Mouse (Mus musculus) hindbrain, embryonic 12.5 days (tissue): Measurements from ENCODE around the gene Eif4e2. TPM values are rescaled to one million over a fixed set of nuclear protein-coding genes. Genes with fewer than 3 reads are reported as not detected.

Experiments used
- ATAC-seq: fragments of 200-750 bp; cut with Nextera tagmentation; 2 replicates; pipeline ENCODE4 v1.8.0; 2017; ENCODE audit warnings: moderate TSS enrichment; ENCODE audit not compliant: low FRiP score
- H3K27ac ChIP-seq: fragments of 300-500 bp; sonication (generic); 2 replicates; pipeline ENCODE4 v1.5.1; 2016; ENCODE audit warnings: mild to moderate bottlenecking
- H3K27me3 ChIP-seq: fragments of 300-500 bp; sonication (generic); 2 replicates; pipeline ENCODE4 v1.6.1; 2016; ENCODE audit warnings: mild to moderate bottlenecking
- H3K36me3 ChIP-seq: fragments of 300-500 bp; sonication (generic); 2 replicates; pipeline ENCODE4 v1.6.1; 2016; ENCODE audit warnings: mild to moderate bottlenecking
- H3K4me1 ChIP-seq: fragments of 300-500 bp; sonication (generic); 2 replicates; pipeline ENCODE4 v1.6.1; 2016
- H3K4me2 ChIP-seq: fragments of 300-500 bp; sonication (generic); replicated peaks from 2 replicates; pipeline ENCODE4 v1.6.1; 2016; ENCODE audit warnings: mild to moderate bottlenecking
- H3K4me3 ChIP-seq: fragments of 300-500 bp; sonication (generic); 2 replicates; pipeline ENCODE4 v1.5.1; 2016; ENCODE audit warnings: mild to moderate bottlenecking
- H3K9ac ChIP-seq: fragments of 300-500 bp; sonication (generic); 2 replicates; pipeline ENCODE4 v1.6.1; 2016; ENCODE audit warnings: mild to moderate bottlenecking, moderate library complexity
- H3K9me3 ChIP-seq: fragments of 300-500 bp; sonication (generic); replicated peaks from 2 replicates; pipeline ENCODE4 v1.6.1; 2016; ENCODE audit warnings: mild to moderate bottlenecking
- WGBS: fragments of 180-500 bp; shearing (Covaris S2); methylation state at CpG from one replicate; pipeline ENCODE4 v1.1.7; 2016; 5-methylcytosine and 5-hydroxymethylcytosine counted together
- polyA plus RNA-seq: library from polyadenylated mRNA; unstranded; fragments of >200 nt; fragmentation: Nextera tagmentation; extraction: Ambion mirVana; gene quantifications from 2 replicates; pipeline ENCODE4 v1.2.1, GENCODE M21; 2016

Eif4e2 gene
- polyA plus RNA-seq: 148 and 150 TPM in 2 replicates

GRCm38 (mm10) chr1:87213735-87214704, at the start of gene Eif4e2:
Gene Eif4e2 (plus strand): TSS chr1:87213914.
- no peaks in the 10 kb centered on the region for H3K27me3 ChIP-seq
- peaks cover 31% of the 10 kb centered on the region for H3K4me1 ChIP-seq
- H3K9ac ChIP-seq: peak within 1 kb of the TSS; percentile 96
- H3K36me3 ChIP-seq: no peaks in the 10 kb centered on the region
- peak; percentile 97 for ATAC-seq
- H3K27ac ChIP-seq: peak within 1 kb of the TSS; percentile 99
- WGBS: under 1% methylated on average over 86 of the region's 99 CpGs
- peak within 1 kb of the TSS; percentile 93 for H3K4me3 ChIP-seq
- no peaks in the 10 kb centered on the region for H3K9me3 ChIP-seq
- peak within 1 kb of the TSS; percentile 71 for H3K4me2 ChIP-seq

DNA sequence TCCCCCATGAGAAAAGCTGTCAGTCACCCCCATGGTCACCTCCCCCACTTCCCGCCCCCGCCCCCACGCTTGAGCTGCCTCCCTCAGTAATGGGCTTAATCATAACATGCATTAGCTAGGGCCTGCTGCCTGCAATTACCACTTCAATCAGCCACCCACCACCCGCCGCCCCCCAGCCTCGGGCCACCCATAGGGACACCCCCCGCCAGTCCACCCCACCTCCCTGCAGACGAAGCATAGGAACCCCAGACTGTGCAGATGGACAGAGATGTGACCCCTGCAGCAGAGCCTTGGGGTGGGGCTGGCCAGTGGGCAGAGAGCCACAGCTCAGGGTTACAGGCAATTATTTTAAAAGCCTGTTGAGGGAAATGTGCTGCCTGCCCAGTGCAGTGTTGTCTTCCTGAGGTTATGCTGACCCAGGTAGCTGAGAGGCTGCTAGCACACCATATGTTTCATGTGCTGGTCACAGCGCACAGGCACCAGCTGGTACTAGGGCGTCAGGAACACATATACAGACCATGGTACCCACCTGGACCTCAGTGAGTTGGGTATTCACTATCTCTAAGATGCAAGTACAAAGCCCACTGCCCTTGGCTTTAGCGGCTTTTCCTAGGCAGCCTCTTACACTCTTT, 49.4 kb upstream of the Eif4e2 start:
- ATAC-seq: peak; percentile 57
- H3K4me3 ChIP-seq: no peak overlapping the region
- WGBS: 35% methylated on average over 9 of the region's 11 CpGs

GRCm38 (mm10) chr1:87164796-87165184, 48.9 kb upstream of the Eif4e2 start:
- peaks cover 24% of the 10 kb centered on the region for H3K27me3 ChIP-seq
- no peak overlapping the region for H3K4me2 ChIP-seq
- no peak overlapping the region for H3K4me3 ChIP-seq
- H3K27ac ChIP-seq: peak overlapping the region; percentile 50
- no peaks in the 10 kb centered on the region for H3K36me3 ChIP-seq
- 0 out of 2 replicates have a peak, but pooled peaks have one; percentile 7 for ATAC-seq
- no peak overlapping the region for H3K9ac ChIP-seq
- 50% methylated on average over 9 of the region's 9 CpGs for WGBS
- H3K4me1 ChIP-seq: peaks cover 24% of the 10 kb centered on the region
- H3K9me3 ChIP-seq: no peaks in the 10 kb centered on the region

More for the DNA sequence above, 49.4 kb upstream of the Eif4e2 start:
- no peaks in the 10 kb centered on the region for H3K36me3 ChIP-seq
- peaks cover 20% of the 10 kb centered on the region for H3K4me1 ChIP-seq
- H3K9ac ChIP-seq: no peak overlapping the region
- no peak overlapping the region for H3K4me2 ChIP-seq
- peaks cover 26% of the 10 kb centered on the region for H3K27me3 ChIP-seq
- H3K27ac ChIP-seq: peak overlapping the region; percentile 50
- no peaks in the 10 kb centered on the region for H3K9me3 ChIP-seq

DNA sequence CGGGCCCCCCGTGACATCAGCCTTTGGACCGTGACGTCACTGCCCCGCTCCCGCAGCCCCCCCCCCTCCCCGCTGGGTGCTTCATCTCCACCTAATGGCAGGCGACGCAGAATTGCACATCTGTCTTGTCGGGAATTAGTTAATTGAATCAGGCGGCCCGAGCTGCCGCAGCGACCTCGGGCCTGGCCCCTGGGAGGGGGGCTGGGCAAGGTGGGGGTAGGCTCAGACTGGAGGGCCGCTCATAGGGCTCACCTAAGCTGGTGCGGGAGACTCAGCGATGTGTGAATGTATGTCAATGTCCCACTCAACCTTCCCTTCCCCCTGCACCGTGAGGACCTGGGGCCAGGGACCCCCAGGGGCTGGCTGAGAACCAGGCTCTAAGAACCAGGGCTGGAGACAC, 43.3 kb upstream of the Eif4e2 start:
- peak; percentile 39 for ATAC-seq
- peaks cover 41% of the 10 kb centered on the region for H3K27me3 ChIP-seq
- H3K9me3 ChIP-seq: no peaks in the 10 kb centered on the region
- H3K4me3 ChIP-seq: no peak overlapping the region
- no peaks in the 10 kb centered on the region for H3K36me3 ChIP-seq
- no peak overlapping the region for H3K9ac ChIP-seq
- H3K4me1 ChIP-seq: peaks cover 52% of the 10 kb centered on the region
- 12% methylated on average over 19 of the region's 19 CpGs for WGBS
- H3K4me2 ChIP-seq: peak overlapping the region; percentile 13
- H3K27ac ChIP-seq: peak overlapping the region; percentile 77

DNA sequence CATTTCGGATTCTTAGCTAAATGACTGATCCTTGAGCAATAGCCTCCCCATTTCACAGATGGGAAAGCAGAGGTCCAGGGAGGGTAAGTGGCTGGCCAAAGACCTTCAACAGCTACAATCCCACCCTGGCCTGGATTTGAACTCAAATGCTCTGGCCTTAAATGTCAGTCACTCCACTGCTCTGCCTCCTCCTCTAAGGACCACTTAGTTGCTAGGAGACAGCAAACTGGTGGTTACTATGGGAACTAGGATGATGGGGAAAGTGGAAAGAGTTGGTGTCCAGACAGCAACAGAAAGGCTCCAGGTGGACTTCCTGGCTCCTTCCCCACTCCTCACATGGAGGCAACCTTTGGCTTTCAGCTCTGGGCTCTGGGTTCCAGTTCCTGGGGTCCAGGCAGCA, 42.4 kb upstream of the Eif4e2 start:
- no peaks in the 10 kb centered on the region for H3K36me3 ChIP-seq
- no peaks in the 10 kb centered on the region for H3K9me3 ChIP-seq
- H3K4me3 ChIP-seq: no peak overlapping the region
- 92% methylated on average over 1 of the region's 1 CpGs for WGBS
- peak overlapping the region; percentile 77; the same call in 1 of the 2 replicates for H3K27ac ChIP-seq
- H3K4me2 ChIP-seq: no peak overlapping the region
- H3K27me3 ChIP-seq: peaks cover 38% of the 10 kb centered on the region
- H3K4me1 ChIP-seq: peaks cover 60% of the 10 kb centered on the region
- no peak overlapping the region for H3K9ac ChIP-seq
- no peak for ATAC-seq

GRCm38 (mm10) chr1:87172316-87172715, 41.4 kb upstream of the Eif4e2 start:
- no peak for ATAC-seq
- H3K4me2 ChIP-seq: no peak overlapping the region
- H3K27ac ChIP-seq: peak overlapping the region; percentile 67
- 34% methylated on average over 9 of the region's 9 CpGs for WGBS
- H3K4me3 ChIP-seq: no peak overlapping the region
- peaks cover 40% of the 10 kb centered on the region for H3K27me3 ChIP-seq
- no peak overlapping the region for H3K9ac ChIP-seq
- H3K9me3 ChIP-seq: no peaks in the 10 kb centered on the region
- no peaks in the 10 kb centered on the region for H3K36me3 ChIP-seq
- H3K4me1 ChIP-seq: peaks cover 65% of the 10 kb centered on the region

DNA sequence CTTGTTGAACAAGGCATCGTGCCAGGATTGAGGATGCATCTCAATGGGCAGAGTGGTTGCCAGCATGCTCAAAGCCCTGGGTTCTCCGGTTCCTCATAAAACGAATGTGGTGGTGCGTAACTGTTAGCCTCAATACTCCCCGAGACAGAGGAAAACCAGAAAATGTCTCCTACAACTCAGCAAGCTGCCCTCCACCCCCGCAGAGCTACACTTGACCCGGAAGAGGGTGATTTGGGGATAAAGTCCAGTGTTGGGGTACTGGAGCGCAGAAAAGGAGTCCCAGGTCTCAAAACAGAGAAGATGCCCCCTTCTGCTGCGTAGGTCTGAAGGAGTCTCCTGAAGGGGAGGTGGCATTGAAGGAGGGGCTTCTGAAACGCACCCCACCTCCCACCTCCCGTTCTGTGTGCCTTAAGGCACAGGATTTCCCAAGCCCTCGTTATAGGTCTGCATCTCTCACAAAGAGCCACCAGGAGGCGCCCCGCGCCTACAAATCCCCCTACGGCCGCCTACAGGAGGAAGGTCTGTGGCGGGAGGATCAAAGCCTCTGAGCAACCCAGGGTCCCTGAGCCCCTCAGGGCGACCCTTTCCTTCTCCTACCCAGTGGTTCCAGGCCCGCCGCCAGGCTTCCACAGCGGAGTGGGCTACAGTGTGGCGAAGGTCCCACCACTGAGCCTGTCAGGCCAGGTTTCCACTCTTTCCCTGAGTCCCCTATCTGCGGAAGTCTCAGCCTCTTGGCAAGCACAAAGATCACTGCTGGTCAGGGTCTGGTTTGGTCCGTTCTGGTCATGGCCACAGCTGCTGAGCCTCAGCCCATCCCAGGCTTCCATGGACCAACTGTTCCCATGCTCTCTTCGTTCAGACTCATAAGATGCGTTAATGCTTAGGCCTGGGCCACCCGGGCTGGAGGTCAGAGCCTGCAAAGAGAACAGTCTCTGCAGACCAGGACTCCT, 39.4 kb upstream of the Eif4e2 start:
- no peaks in the 10 kb centered on the region for H3K36me3 ChIP-seq
- peaks cover 65% of the 10 kb centered on the region for H3K4me1 ChIP-seq
- H3K27me3 ChIP-seq: peaks cover 37% of the 10 kb centered on the region
- H3K9me3 ChIP-seq: no peaks in the 10 kb centered on the region
- no peak overlapping the region for H3K9ac ChIP-seq
- no peak for ATAC-seq
- no peak overlapping the region for H3K4me3 ChIP-seq
- H3K4me2 ChIP-seq: 0 out of 2 replicates have a peak overlapping the region, but pooled peaks have one; percentile 23
- no peak overlapping the region for H3K27ac ChIP-seq
- 23% methylated on average over 28 of the region's 28 CpGs for WGBS

GRCm38 (mm10) chr1:87175852-87176292, 37.8 kb upstream of the Eif4e2 start:
- WGBS: 11% methylated on average over 11 of the region's 11 CpGs
- H3K27ac ChIP-seq: peak overlapping the region; percentile 66

GRCm38 (mm10) chr1:87180896-87181295, 32.8 kb upstream of the Eif4e2 start:
- WGBS: 57% methylated on average over 5 of the region's 5 CpGs
- no peaks in the 10 kb centered on the region for H3K36me3 ChIP-seq
- no peak overlapping the region for H3K27ac ChIP-seq
- H3K9ac ChIP-seq: no peak overlapping the region
- peaks cover 23% of the 10 kb centered on the region for H3K4me1 ChIP-seq
- H3K4me3 ChIP-seq: no peak overlapping the region
- H3K9me3 ChIP-seq: no peaks in the 10 kb centered on the region
- H3K27me3 ChIP-seq: peaks cover 50% of the 10 kb centered on the region
- no peak for ATAC-seq
- H3K4me2 ChIP-seq: no peak overlapping the region

More at GRCm38 (mm10) chr1:87175852-87176292, 37.8 kb upstream of the Eif4e2 start:
- no peak overlapping the region for H3K9ac ChIP-seq
- ATAC-seq: peak; percentile 87
- H3K27me3 ChIP-seq: peaks cover 33% of the 10 kb centered on the region
- H3K9me3 ChIP-seq: no peaks in the 10 kb centered on the region
- peak overlapping the region; percentile 15; the same call in 1 of the 2 replicates for H3K4me2 ChIP-seq
- H3K4me3 ChIP-seq: no peak overlapping the region
- H3K36me3 ChIP-seq: no peaks in the 10 kb centered on the region
- peaks cover 51% of the 10 kb centered on the region for H3K4me1 ChIP-seq

DNA sequence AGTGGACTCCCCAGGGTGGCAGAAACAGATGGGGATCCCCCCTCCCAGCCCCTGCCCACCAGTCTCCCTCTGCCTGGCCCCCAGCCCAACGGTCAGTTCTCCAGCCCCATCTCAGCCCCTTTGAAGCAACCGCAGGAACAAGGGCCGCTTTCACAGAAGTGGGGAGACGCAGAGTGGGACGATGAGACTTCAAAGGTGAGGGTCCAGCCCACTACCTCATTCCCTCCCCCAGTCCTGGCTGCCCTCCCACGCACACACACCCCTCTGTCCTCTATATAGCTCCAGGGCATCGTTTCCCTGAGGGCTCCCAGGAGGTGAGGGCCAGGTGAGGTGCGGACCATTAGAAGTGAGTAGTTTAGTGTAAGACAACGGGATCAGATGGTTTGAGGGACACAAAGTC, 30.7 kb upstream of the Eif4e2 start, which contains the start of gene Prss56:
Gene Prss56, plus strand, starts transcription at position 301 of the 400 bp plus-strand sequence.
- Histone ChIP-seq H3K4me2 (no peak within 1 kb of the TSS), H3K36me3 (no peaks in the 10 kb centered on the region), H3K4me3 (no peak within 1 kb of the TSS), H3K9me3 (no peaks in the 10 kb centered on the region), H3K4me1 (peaks cover 22% of the 10 kb centered on the region), H3K9ac (no peak within 1 kb of the TSS), H3K27me3 (peaks cover 66% of the 10 kb centered on the region), H3K27ac (no peak within 1 kb of the TSS)
- no peak for ATAC-seq
- WGBS: 63% methylated on average over 9 of the region's 9 CpGs

GRCm38 (mm10) chr1:87183998-87184750, 29.5 kb upstream of the Eif4e2 start:
- Histone ChIP-seq H3K36me3 (no peaks in the 10 kb centered on the region), H3K9me3 (no peaks in the 10 kb centered on the region), H3K4me3 (no peak overlapping the region), H3K27me3 (peaks cover 76% of the 10 kb centered on the region), H3K9ac (no peak overlapping the region), H3K4me2 (no peak overlapping the region; the same call in 1 of the 2 replicates), H3K27ac (no peak overlapping the region), H3K4me1 (peaks cover 15% of the 10 kb centered on the region; the same call in 1 of the 2 replicates)
- 25% methylated on average over 15 of the region's 15 CpGs for WGBS
- ATAC-seq: no peak
